Mouse (Mus musculus) cortical plate, adult 2 months (tissue): ENCODE measurements around the gene Ints11. TPM values are rescaled to one million over a fixed set of nuclear protein-coding genes. Genes with fewer than 3 reads are reported as not detected.
A peak's percentile ranks its signal among the peaks of the same experiment; 100 is the strongest.

ENCODE experiments used
- H3K27ac ChIP-seq: fragments of 200-500 bp; 2 replicates; pipeline ENCODE4 v1.5.1; 2012; ENCODE audit warnings: low read length, control low read depth, inconsistent platforms; ENCODE audit not compliant: insufficient read depth
- H3K4me1 ChIP-seq: fragments of 200-500 bp; 2 replicates; pipeline ENCODE4 v1.6.1; 2011; ENCODE audit warnings: low read length; ENCODE audit not compliant: control insufficient read depth, insufficient read depth
- H3K4me3 ChIP-seq: fragments of 200-500 bp; 2 replicates; pipeline ENCODE4 v1.5.1; 2011; ENCODE audit warnings: mild to moderate bottlenecking, low read length, control low read depth; ENCODE audit not compliant: insufficient read depth
- CTCF ChIP-seq: fragments of 200-500 bp; IDR thresholded peaks from 2 replicates; pipeline ENCODE4 v1.5.1; 2011; ENCODE audit warnings: mild to moderate bottlenecking, control low read depth, low read length; ENCODE audit not compliant: insufficient read depth; ENCODE audit errors: extremely low read depth
- POLR2A ChIP-seq: fragments of 200-500 bp; IDR thresholded peaks from 2 replicates; pipeline ENCODE4 v1.6.1; 2011; ENCODE audit warnings: mild to moderate bottlenecking, low read length, control low read depth; ENCODE audit not compliant: insufficient read depth; ENCODE audit errors: extremely low read depth
- polyA plus RNA-seq: library from polyadenylated mRNA; depleted of rRNA; stranded (reverse); fragments of >200 nt; gene quantifications from 2 replicates; pipeline ENCODE4 v1.2.3, GENCODE M21; 2012

Ints11 gene
- polyA plus RNA-seq, 1 experiment: 39.4 TPM

DNA sequence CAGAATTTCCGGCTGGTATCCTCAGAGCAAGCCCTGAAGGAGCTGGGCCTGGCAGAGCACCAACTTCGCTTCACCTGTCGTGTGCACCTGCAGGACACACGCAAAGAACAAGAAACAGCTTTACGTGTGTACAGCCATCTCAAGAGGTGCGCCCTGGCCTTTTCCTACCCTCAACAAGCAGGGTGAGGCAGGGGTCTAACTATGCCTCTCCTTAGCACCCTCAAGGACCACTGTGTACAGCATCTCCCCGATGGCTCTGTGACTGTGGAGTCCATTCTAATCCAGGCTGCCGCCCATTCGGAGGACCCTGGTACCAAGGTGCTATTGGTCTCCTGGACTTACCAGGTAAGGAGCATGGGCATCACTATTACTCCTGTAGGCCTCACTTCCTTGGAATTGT lies 18.8 kb downstream of the Ints11 start:
- Histone ChIP-seq H3K4me1 (peaks cover under 1% of the 10 kb centered on the region), H3K27ac (no peak overlapping the region)
- TF ChIP-seq CTCF (no peak), POLR2A (no peak)

DNA sequence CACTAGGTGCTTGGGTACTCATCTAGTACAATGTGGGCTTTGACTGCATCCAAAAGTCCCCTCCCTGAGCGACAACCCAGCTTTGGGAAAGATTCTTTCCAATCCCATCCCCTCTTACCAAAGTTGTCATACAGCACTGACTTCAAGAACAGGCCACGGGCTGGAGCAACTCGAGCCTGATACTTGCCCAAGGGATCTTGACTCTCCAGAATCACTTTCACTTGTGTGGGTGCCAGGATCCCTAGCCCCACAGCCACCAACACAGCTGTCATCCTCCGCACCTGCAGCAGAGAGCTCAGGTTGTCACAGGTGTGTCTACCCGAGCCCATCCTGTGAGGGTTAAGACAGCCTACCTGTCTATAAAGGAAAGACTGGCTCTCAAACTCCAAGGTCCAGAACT lies 20.0 kb downstream of the Ints11 start:
- TF ChIP-seq CTCF (no peak), POLR2A (no peak)
- H3K4me1 ChIP-seq: peaks cover 6% of the 10 kb centered on the region
- H3K4me3 ChIP-seq: no peak overlapping the region
- H3K27ac ChIP-seq: no peak overlapping the region

More for the DNA sequence above, 18.8 kb downstream of the Ints11 start:
- no peak overlapping the region for H3K4me3 ChIP-seq

DNA sequence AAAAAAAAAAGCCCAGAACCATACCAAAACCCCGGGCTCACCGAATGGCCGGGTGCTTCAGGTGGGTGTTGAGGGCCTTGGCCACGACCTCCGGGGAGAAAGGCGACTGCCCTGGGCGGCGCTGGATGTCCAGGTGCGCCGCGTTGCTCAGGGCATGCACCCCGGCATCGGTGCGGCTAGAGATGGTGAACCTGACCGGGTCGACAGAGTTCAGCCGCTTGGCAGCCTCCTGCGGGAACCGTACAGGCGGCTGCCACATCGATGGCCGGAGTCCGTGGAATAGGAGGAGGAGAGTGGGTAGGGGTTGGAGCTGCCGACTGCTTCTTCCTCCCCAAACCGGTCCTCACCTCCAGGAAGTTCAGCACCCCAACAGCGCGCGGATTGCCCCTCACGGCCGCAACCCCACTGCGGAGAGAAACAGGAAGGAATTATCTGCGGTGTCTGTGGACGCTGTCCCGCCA lies 21.7 kb downstream of the Ints11 start:
- TF ChIP-seq POLR2A (no peak), CTCF (no peak)
- H3K4me3 ChIP-seq: peak overlapping the region; percentile 99
- H3K4me1 ChIP-seq: peaks cover 8% of the 10 kb centered on the region
- H3K27ac ChIP-seq: 0 out of 2 replicates have a peak overlapping the region, but pooled peaks have one; percentile 7

DNA sequence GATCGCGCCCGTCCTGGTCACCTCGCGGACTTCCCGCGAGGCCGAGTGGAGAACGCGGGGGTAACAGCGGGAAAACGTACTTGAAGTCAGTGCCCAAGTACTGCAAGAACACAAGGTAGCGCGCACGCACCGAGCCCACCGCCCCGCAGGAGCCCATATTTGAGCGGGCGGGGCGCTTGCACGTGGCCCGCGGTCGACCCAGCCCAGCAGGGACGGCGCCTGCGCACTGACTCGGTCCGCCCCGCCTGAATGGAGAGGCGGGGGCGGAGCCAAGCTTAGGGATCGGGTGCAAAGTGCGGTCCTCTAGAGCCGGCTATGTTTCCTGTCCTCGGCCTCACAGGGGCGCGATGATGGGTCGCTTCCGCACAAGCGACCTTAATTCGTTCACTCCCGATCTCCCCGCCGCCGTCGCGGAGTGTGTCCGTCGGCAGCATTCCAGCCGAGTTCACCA lies 22.2 kb downstream of the Ints11 start, which contains the start of the genes Pusl1 and Acap3:
Pusl1 (minus strand) TSS at position 231 of the 451 bp plus-strand sequence.
Acap3 (plus strand) TSS at position 272 of the 451 bp plus-strand sequence.
- peak within 1 kb of the TSS; percentile 100 for H3K27ac ChIP-seq
- TF ChIP-seq CTCF (no peak), POLR2A (peak; percentile 45; the same call in 1 of the 2 replicates)
- H3K4me1 ChIP-seq: peaks cover 8% of the 10 kb centered on the region
- H3K4me3 ChIP-seq: peak within 1 kb of the TSS; percentile 99

DNA sequence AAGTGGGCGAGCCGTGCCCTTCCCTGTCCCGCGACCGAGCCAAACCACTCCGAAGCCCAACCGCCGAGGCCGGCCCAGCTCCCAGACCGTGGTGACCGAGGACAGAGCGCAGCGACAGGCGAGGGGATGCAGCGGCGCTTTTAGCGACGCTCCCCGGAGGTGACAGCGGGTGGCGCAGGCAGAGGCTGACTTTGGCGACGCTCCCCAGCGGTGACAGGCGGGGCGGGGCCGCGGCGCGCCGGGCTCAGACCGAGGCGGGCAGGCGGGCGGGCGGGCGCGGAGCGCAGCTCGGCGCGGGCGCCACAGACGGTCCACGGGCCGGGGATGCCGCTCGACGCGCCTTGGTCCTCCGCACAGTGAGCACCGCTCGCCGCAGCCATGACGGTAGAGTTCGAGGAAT lies 22.7 kb downstream of the Ints11 start:
- peak overlapping the region; percentile 99 for H3K4me3 ChIP-seq
- peak overlapping the region; percentile 100 for H3K27ac ChIP-seq
- no peak for TF ChIP-seq CTCF
- TF ChIP-seq POLR2A: peak; percentile 52
- peaks cover 8% of the 10 kb centered on the region for H3K4me1 ChIP-seq

DNA sequence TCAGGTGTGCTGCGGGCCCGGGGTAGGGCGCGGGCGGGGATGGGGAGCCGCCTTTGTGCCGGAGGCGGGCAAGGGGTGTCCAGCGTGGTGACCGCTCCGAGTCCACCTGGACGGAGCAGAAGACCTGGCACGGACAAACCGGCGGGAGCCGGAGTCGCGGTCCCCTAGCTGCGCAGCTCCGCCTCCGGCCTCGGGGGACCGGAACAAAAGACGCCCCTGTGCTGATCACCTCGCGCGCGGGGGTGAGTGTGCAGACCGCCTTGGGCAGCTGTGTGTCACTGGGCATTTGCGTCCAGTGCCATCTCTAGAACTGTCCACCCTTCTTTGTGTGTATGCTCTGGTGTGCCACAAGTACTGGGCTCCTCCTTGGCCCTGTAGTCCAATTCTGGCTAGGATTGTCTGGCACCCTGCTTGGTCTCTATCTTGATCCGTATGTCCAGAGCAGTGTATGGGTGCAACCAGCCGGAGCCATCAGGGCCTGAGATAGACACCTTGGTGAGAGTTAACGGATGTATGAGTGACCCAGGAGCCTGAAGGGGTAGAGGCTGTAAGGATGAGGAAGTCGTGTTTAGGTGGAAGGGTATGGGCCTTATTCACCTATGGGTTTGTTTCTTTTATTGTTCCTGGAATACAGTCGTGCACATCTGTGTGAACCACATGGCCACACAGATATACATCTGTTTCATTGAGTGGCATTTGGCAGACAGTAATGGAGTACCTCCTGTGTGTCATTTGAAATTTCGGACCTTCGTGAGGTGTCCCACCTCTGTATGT lies 23.3 kb downstream of the Ints11 start:
- no peak for TF ChIP-seq POLR2A
- TF ChIP-seq CTCF: no peak
- Histone ChIP-seq H3K4me3 (peak overlapping the region; percentile 99), H3K4me1 (peaks cover 8% of the 10 kb centered on the region), H3K27ac (peak overlapping the region; percentile 95)

DNA sequence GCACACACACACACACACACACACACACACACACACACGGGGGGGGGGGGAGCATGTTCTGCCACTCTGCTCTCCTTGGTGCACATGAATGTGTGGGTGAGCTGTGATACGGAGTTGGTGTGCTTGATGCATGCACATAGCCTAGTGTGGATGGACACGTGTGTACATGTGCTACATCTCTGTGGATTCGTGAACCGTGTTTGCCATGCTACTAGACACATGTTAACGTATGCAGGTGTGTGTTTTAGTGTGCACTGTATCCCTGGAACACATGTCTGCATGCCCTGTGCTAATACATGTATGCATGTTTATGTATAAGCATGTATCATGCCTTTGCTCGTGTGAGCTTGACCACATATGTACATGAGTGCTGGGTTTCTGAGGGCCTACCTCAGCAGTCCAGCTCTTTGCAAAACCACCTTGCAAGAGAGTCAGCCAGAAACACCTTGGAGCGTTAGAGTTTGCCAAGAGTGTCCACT lies 23.9 kb downstream of the Ints11 start:
- H3K4me1 ChIP-seq: peaks cover 8% of the 10 kb centered on the region
- no peak overlapping the region for H3K27ac ChIP-seq
- TF ChIP-seq POLR2A (no peak), CTCF (no peak)
- peak overlapping the region; percentile 99 for H3K4me3 ChIP-seq

DNA sequence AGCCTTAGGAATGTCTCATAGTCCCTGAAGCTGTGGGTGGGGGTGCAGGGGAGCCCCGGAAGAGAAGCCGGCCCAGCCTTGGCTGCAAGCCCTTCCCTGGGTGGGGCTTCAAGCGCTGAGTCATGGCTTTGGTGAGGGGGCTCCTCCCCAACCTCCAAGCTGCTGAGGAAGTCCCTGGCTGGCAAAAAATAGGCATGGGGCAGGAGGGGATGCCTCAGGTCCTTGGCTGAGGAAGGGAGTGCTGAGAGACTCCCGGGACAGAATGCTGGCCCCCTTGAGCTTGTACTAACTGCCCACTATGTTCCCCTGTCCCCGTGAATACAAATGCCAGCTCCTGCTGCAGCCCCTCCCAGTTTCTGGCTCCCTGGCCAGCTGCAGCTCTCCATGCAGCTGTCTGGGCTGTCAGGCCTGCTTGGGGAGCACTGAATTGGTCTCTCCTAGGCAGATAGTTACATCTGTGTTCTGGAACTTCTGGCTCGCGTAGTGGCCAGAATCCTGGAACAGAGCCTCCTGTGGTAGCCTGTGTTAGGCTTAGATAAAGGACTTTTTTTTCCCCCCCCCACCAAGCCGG lies 25.1 kb downstream of the Ints11 start:
- TF ChIP-seq POLR2A: peak; percentile 43; the same call in 1 of the 2 replicates
- TF ChIP-seq CTCF: no peak
- Histone ChIP-seq H3K4me1 (peaks cover 8% of the 10 kb centered on the region), H3K4me3 (peak overlapping the region; percentile 99), H3K27ac (peak overlapping the region; percentile 79)

DNA sequence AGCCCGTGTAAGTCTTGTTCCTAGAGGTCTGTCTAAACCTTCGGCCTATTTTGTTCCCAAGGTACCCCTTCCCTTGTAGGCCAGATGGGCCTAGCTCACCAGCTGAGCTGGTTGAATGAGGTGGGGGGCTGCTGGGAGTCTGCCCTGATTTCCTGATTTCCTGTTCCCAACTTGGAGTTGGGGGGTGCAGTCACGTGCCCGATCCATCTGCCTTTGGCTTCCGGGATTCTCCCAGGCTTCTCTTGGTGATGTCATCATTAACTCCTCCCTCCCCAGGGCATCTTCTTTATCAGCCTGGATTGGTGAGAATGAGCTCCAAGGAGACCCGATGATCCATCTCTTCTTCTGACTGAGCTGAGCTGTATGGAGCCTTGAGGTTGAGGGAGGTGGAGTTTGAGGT lies 25.9 kb downstream of the Ints11 start:
- peak overlapping the region; percentile 99 for H3K4me3 ChIP-seq
- TF ChIP-seq POLR2A (no peak), CTCF (no peak)
- H3K4me1 ChIP-seq: peaks cover 8% of the 10 kb centered on the region
- peak overlapping the region; percentile 79 for H3K27ac ChIP-seq

DNA sequence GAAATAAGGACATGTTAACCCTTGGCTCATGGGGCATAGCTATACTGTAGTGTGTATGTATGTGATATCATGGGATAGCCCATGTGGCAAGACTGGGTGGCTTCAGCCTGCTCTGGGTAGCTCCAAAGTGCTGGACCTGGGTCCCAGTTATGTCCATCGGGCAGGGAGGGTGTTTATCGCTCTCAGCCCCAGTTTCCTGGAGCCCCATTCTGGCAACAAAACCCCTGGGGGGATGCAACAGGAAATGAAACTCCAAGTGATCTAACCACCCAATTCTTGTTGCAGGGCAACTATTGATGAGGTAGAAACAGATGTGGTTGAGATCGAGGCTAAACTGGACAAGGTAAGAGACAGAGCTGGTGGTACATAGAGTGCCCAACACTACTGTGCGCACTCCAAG lies 26.5 kb downstream of the Ints11 start:
- Histone ChIP-seq H3K4me1 (peaks cover 8% of the 10 kb centered on the region), H3K27ac (no peak overlapping the region), H3K4me3 (peak overlapping the region; percentile 99; the same call in 1 of the 2 replicates)
- TF ChIP-seq POLR2A (no peak), CTCF (no peak)
